Mouse (Mus musculus): ENCODE measurements around the gene Hectd4. TPM values are rescaled to one million over a fixed set of nuclear protein-coding genes. Genes with fewer than 3 reads are reported as not detected.

Gene Hectd4
- total RNA-seq, 2 experiments from 2014 or later, result 18.7 to 27.8 TPM

GRCm38 (mm10) chr5:121236171-121236570 lies 16.2 kb downstream of the Hectd4 start:
- DNase-seq, result no peak

- no peak for DNase-seq
Observed at GRCm38 (mm10) chr5:121238208-121238607, 18.2 kb downstream of the Hectd4 start.

- no peak for DNase-seq
Observed at GRCm38 (mm10) chr5:121239846-121240245, 19.8 kb downstream of the Hectd4 start.

- no peak for DNase-seq
Observed at GRCm38 (mm10) chr5:121241182-121241581, 21.2 kb downstream of the Hectd4 start.

DNA sequence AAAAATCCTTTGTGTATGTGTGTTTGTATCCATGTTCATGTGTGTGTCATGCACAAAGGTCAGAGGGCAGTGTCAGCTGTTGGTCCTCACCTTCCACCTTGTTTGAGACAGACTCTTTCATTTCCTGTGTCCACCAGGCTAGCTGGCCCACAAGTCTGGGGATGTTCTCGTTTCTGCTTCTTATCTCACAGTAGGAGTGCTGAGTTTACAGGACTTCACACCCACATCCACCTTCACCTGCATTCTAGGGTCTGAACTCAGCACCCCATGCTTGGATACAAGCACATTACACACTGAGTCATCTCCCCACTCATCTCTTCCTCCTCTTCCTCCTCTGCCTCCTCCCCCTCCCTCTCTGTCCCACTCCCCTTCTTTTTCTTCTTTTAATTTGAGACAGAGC lies 22.2 kb downstream of the Hectd4 start:
- no peak for DNase-seq

DNA sequence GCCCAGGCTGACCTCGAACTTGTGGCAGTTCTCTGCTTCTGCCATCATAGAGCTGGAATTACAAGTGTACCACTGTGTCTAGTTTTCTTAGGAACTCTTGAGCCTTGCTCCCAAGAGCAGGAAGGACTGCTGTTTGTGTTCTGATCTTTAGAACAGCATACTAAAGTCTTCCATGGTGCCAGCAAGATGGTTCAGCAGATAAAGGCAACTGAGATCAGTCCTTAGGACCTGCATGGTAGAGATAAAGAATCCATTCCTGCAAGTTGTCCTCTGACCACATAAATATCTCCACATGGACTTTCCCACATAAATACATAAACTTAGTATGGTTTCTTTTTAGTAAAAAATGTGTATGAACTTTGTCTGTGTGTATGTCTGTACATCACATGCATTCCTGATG lies 22.7 kb downstream of the Hectd4 start:
- DNase-seq, result no peak

DNA sequence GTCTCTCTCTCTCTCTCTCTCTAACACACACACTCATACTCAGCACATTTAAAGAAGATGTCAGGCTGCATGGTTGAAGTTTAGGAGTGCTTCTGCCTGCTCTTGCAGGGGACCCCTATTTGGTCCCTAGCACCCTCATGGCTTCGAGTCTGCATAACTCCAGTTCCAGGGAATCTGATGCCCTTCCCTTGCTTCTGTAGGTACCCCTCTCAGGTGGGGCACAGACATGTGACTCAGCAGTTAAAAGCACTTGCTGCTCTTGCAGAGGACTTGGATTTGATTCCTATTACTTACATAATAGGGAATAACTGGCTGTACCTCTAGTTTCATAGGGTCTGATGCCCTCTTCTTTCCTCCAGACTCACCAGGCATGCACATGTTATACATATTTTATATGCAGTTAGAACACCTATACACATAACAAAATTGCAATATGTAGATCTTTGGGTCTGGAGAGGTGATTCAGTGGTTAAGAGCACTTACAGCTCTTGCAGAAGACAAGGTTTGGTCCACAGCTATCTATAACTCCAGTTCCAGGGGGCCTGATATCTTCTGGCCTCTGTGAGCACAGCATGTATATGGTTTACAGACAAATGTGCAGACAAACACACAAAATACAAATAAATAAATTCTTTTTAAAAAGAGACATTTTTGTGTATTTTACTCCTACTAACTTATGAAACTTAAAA lies 23.8 kb downstream of the Hectd4 start:
- no peak for DNase-seq

DNA sequence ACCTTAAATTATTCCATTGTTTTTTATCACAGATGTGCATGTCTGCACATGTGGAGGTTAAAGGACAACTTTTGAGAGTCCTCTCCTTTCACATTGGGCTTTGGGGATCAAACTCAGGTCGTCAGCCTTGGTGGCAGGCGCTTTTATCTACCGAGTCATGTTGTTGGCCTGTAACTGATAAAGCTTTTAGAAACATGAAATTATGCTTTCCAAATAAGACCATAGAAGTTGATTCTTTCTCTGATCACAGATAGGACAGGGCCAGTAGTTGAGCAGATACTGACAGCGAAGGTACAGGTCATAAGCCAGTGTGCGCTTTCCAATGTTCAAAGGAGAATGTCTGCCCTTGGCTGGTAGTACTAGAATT lies 24.3 kb downstream of the Hectd4 start:
- no peak for DNase-seq

GRCm38 (mm10) chr5:121245201-121245600 lies 25.2 kb downstream of the Hectd4 start:
- no peak for DNase-seq

DNA sequence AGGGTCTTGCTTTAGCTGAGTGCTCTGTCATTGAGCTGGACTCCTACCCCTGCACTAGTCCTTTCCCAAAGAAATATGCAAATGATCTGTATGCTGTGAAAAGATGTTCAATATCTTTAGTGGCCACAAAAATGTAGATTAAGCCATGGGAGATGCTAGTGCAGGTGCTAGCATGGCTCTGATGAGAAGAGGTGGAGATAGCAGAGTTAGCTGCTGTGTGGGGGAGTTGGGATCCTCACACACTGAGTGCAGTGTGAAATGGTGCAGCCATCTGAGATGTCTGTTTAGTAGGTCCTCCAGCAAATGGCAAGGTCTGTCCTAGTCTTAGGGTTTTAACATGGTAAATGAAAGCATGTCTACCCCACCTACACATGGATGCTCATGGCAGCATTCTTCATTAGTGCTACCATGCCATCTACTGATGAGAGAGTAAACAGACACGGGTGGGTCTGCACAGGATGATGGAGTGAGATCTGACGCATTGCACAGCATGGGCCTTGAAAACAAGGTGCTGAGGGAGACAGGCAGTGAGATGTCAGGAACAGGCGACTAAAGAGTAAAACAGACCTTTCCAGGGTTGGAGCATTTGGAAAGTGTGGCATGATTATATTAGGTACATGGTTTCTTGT lies 28.9 kb downstream of the Hectd4 start:
- no peak for DNase-seq

DNA sequence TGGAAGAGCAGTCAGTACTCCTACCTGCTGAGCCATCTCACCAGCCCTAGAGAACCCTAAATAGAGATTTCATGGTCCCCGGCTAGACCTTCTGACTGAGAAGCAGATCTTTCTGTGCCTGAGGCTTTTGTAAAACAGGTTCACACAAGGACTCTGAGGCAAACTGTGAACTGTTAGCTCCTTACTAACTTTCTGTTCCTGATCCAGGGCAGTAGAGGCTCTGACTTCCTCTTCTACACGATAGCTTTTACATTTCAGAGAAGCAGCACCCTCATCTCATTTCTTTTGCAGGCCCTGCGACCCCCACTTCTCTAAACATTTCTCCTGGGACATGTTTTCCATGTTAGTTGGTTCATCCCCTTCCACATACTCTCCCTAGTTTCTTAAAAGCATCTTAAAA lies 29.7 kb downstream of the Hectd4 start:
- DNase-seq, result no peak

DNA sequence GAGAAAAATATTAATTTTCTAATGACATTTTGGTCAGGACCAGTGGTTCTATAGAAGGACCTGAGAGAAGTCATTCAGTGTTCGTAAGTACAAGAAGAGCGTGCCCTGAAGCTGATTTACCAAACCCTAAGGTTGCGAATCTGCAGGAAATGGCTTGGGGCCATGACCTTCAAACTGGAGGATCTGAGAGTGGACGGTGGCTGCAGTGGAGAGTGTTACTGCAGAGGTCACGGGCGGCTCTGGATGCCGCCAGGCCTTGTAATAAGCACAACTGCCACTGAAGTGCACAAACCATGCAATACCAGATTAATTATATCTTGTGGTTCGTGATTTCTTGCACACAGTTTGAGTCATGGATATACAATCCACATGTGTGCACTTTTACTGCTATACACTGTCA lies 31.8 kb downstream of the Hectd4 start:
- peak; percentile 81 for DNase-seq

GRCm38 (mm10) chr5:121253816-121254497 lies 33.9 kb downstream of the Hectd4 start:
- no peak for DNase-seq

GRCm38 (mm10) chr5:121254977-121255376 lies 35.0 kb downstream of the Hectd4 start:
- no peak for DNase-seq

DNA sequence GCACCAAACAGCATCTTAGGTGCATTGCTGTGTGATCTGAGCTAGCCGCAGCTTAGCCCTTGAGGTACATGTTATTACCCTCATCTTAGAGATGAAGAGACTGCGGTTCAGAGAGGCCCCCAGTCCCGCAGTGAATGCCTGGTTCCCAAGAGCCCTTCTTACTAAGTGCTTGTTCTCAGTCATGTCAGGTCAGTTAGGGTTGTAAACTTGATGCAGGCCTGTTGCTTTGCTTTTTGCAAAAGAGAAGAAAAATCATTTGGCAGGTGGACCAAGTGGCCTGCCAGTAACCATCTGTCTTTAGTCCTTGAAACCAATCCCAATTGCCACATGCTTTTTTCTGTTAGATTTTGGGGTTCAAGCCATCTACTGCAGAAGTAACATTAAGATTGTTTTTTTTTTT lies 41.8 kb downstream of the Hectd4 start:
- no peak for DNase-seq

DNA sequence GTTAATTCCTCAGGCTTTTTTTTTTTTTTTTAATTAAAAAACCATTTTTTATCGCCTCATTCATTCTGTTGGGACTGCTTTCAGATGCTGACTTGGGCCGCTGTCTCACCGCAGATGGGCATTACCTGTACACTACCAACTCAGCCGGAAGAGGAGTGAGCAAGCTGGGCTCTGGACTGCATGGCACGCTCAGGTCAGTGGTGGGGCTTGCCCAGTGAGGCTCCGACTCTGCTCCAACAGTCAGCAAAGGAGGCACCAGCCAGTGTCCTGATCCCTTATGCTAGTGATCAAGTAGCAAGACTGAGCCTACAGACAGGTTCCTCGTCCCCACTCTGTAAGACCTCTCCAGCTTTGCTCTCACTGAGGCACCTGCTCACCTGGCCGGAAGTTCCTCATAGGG lies 42.4 kb downstream of the Hectd4 start:
- no peak for DNase-seq

DNA sequence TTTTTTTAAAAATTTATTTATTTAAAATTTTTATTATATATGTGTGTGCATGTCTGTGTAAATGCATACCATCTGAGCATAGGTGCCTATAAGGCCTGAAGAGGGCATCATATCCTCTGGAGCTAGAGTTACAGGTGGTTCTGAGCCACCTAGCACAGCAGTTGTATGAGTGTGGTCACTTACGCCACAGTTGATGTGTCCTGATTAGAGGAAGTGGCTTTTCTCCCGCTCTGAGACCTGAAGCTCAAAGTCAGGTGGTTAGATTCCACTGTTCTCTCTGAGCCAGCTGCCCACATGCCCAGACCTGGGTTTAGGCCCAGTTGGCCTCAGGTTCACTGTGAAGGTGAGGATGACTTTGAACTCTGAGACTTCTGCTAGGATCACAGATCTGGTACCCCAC lies 44.6 kb downstream of the Hectd4 start:
- DNase-seq, result no peak

- peak; percentile 61 for DNase-seq
Observed at GRCm38 (mm10) chr5:121266741-121267382, 46.8 kb downstream of the Hectd4 start.

- DNase-seq, result no peak
Observed at GRCm38 (mm10) chr5:121271046-121271445, 51.0 kb downstream of the Hectd4 start.

DNA sequence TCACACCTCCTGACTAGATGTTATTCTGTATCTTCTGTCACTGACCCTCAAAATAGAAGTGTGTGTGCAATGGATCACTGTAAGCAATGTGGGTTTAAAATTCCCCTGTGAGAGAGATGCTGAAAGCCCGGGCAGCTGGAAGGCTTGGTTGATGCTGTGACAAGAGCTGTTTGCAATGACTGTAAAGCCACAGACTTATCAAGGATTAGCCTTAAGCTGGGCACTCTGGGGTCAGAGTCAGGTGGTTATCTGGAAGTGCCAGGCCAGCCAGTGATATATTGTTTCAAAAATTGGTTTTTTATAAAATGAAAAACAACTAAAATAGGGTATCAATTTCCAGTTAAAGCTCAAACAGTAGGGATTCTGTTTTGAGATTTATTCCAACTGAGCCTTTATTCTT lies 56.8 kb downstream of the Hectd4 start:
- DNase-seq, result no peak

GRCm38 (mm10) chr5:121280456-121280855 lies 60.4 kb downstream of the Hectd4 start:
- peak; percentile 15 for DNase-seq

DNA sequence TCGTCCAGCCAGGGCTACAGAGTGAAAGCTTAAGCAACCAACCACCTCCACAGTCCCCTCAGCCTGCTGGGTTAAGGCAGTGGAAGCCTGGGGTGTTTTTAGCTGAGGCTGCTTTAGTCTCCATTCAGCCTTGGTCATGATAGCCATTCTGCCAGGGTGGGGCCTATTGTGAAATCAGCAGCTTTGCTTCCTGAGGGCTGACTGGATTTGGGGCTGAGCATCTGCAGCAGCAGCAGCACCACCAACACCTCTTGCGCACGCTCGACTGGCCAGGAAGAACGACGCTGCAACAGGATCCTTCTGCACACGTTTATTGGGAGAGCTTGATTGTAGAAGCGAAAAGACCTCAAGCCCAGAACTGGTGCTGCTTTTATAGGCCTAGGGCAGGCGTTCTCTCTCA lies 63.0 kb downstream of the Hectd4 start:
- DNase-seq, result no peak

- DNase-seq, result no peak
Observed at GRCm38 (mm10) chr5:121284816-121285215, 64.8 kb downstream of the Hectd4 start.

Measured in adrenal gland, postnatal 10 days (tissue).